Mouse (Mus musculus): ENCODE measurements around the gene Cdc37. TPM values are rescaled to one million over a fixed set of nuclear protein-coding genes. Genes with fewer than 3 reads are reported as not detected.
A peak's percentile ranks its signal among the peaks of the same experiment; 100 is the strongest.

Gene Cdc37
- polyA plus RNA-seq, 1 experiment from 2014 or later: 190 TPM

- peaks cover 19% of the 10 kb centered on the region for H3K4me1 ChIP-seq (ENCODE audit: control insufficient read depth, insufficient read depth, low read length)
- H3K9ac ChIP-seq (replicated peaks; ENCODE audit: low read depth, low read length): no peak overlapping the region
- no peak overlapping the region for H3K4me3 ChIP-seq (ENCODE audit: low read depth, low read length)
- H3K27me3 ChIP-seq (ENCODE audit: control insufficient read depth, insufficient read depth, low read length): no peaks in the 10 kb centered on the region
- 52% methylated on average over 10 of the region's 10 CpGs for WGBS
- ATAC-seq (ENCODE audit: low read depth): no peak
- no peaks in the 10 kb centered on the region for H3K9me3 ChIP-seq (ENCODE audit: control insufficient read depth, low read length)
- H3K27ac ChIP-seq (ENCODE audit: low read depth, low read length): no peak overlapping the region; the same call in 1 of the 2 replicates
- H3K36me3 ChIP-seq (ENCODE audit: control insufficient read depth, insufficient read depth, low read length): peaks cover 26% of the 10 kb centered on the region
- H3K4me2 ChIP-seq (ENCODE audit: low read depth, low read length): no peak overlapping the region
Observed at GRCm38 (mm10) chr9:21146722-21147121, 3.1 kb downstream of the Cdc37 start.

GRCm38 (mm10) chr9:21145431-21145830, 4.4 kb downstream of the Cdc37 start:
- peaks cover 38% of the 10 kb centered on the region for H3K36me3 ChIP-seq (ENCODE audit: control insufficient read depth, insufficient read depth, low read length)
- H3K4me1 ChIP-seq (ENCODE audit: control insufficient read depth, insufficient read depth, low read length): peaks cover 19% of the 10 kb centered on the region
- H3K9ac ChIP-seq (replicated peaks; ENCODE audit: low read depth, low read length): no peak overlapping the region
- no peak overlapping the region for H3K4me2 ChIP-seq (ENCODE audit: low read depth, low read length)
- ATAC-seq (ENCODE audit: low read depth): no peak
- H3K27me3 ChIP-seq (ENCODE audit: control insufficient read depth, insufficient read depth, low read length): no peaks in the 10 kb centered on the region
- WGBS: 95% methylated on average over 4 of the region's 4 CpGs
- no peak overlapping the region for H3K4me3 ChIP-seq (ENCODE audit: low read depth, low read length)
- H3K9me3 ChIP-seq (ENCODE audit: control insufficient read depth, low read length): no peaks in the 10 kb centered on the region
- no peak overlapping the region for H3K27ac ChIP-seq (ENCODE audit: low read depth, low read length)

- peaks cover 19% of the 10 kb centered on the region for H3K4me1 ChIP-seq (ENCODE audit: control insufficient read depth, insufficient read depth, low read length)
- ATAC-seq (ENCODE audit: low read depth): no peak
- 92% methylated on average over 3 of the region's 3 CpGs for WGBS
- H3K9ac ChIP-seq (replicated peaks; ENCODE audit: low read depth, low read length): no peak overlapping the region
- H3K4me2 ChIP-seq (ENCODE audit: low read depth, low read length): no peak overlapping the region
- no peak overlapping the region for H3K27ac ChIP-seq (ENCODE audit: low read depth, low read length)
- H3K36me3 ChIP-seq (ENCODE audit: control insufficient read depth, insufficient read depth, low read length): peaks cover 48% of the 10 kb centered on the region
- H3K9me3 ChIP-seq (ENCODE audit: control insufficient read depth, low read length): no peaks in the 10 kb centered on the region
- no peak overlapping the region for H3K4me3 ChIP-seq (ENCODE audit: low read depth, low read length)
- no peaks in the 10 kb centered on the region for H3K27me3 ChIP-seq (ENCODE audit: control insufficient read depth, insufficient read depth, low read length)
Observed at GRCm38 (mm10) chr9:21144361-21144760, 5.4 kb downstream of the Cdc37 start.

GRCm38 (mm10) chr9:21141922-21142321, 7.9 kb downstream of the Cdc37 start:
- H3K36me3 ChIP-seq (ENCODE audit: control insufficient read depth, insufficient read depth, low read length): peaks cover 56% of the 10 kb centered on the region
- H3K27ac ChIP-seq (ENCODE audit: low read depth, low read length): no peak overlapping the region
- 94% methylated on average over 14 of the region's 14 CpGs for WGBS

GRCm38 (mm10) chr9:21138386-21138785, 11.4 kb downstream of the Cdc37 start:
- 84% methylated on average over 4 of the region's 4 CpGs for WGBS
- no peaks in the 10 kb centered on the region for H3K9me3 ChIP-seq (ENCODE audit: control insufficient read depth, low read length)
- no peak for ATAC-seq (ENCODE audit: low read depth)
- no peak overlapping the region for H3K4me3 ChIP-seq (ENCODE audit: low read depth, low read length)
- no peak overlapping the region for H3K4me2 ChIP-seq (ENCODE audit: low read depth, low read length)
- H3K4me1 ChIP-seq (ENCODE audit: control insufficient read depth, insufficient read depth, low read length): no peaks in the 10 kb centered on the region
- no peak overlapping the region for H3K9ac ChIP-seq (replicated peaks; ENCODE audit: low read depth, low read length)
- H3K27me3 ChIP-seq (ENCODE audit: control insufficient read depth, insufficient read depth, low read length): no peaks in the 10 kb centered on the region
- peaks cover 44% of the 10 kb centered on the region for H3K36me3 ChIP-seq (ENCODE audit: control insufficient read depth, insufficient read depth, low read length)
- H3K27ac ChIP-seq (ENCODE audit: low read depth, low read length): no peak overlapping the region

More at GRCm38 (mm10) chr9:21141922-21142321, 7.9 kb downstream of the Cdc37 start:
- no peak for ATAC-seq (ENCODE audit: low read depth)
- no peaks in the 10 kb centered on the region for H3K27me3 ChIP-seq (ENCODE audit: control insufficient read depth, insufficient read depth, low read length)
- peaks cover 1% of the 10 kb centered on the region; the same call in 1 of the 2 replicates for H3K4me1 ChIP-seq (ENCODE audit: control insufficient read depth, insufficient read depth, low read length)
- no peak overlapping the region for H3K4me3 ChIP-seq (ENCODE audit: low read depth, low read length)
- no peak overlapping the region for H3K4me2 ChIP-seq (ENCODE audit: low read depth, low read length)
- no peaks in the 10 kb centered on the region for H3K9me3 ChIP-seq (ENCODE audit: control insufficient read depth, low read length)
- H3K9ac ChIP-seq (replicated peaks; ENCODE audit: low read depth, low read length): no peak overlapping the region

GRCm38 (mm10) chr9:21137229-21137628, 12.6 kb downstream of the Cdc37 start:
- H3K36me3 ChIP-seq (ENCODE audit: control insufficient read depth, insufficient read depth, low read length): peaks cover 34% of the 10 kb centered on the region
- no peak overlapping the region for H3K4me3 ChIP-seq (ENCODE audit: low read depth, low read length)
- ATAC-seq (ENCODE audit: low read depth): 0 out of 2 replicates have a peak, but pooled peaks have one; percentile 28
- H3K27me3 ChIP-seq (ENCODE audit: control insufficient read depth, insufficient read depth, low read length): no peaks in the 10 kb centered on the region
- H3K9me3 ChIP-seq (ENCODE audit: control insufficient read depth, low read length): no peaks in the 10 kb centered on the region
- H3K9ac ChIP-seq (replicated peaks; ENCODE audit: low read depth, low read length): no peak overlapping the region
- H3K4me2 ChIP-seq (ENCODE audit: low read depth, low read length): no peak overlapping the region
- H3K27ac ChIP-seq (ENCODE audit: low read depth, low read length): no peak overlapping the region
- 54% methylated on average over 3 of the region's 3 CpGs for WGBS
- H3K4me1 ChIP-seq (ENCODE audit: control insufficient read depth, insufficient read depth, low read length): no peaks in the 10 kb centered on the region

- WGBS: 80% methylated on average over 6 of the region's 6 CpGs
Observed at GRCm38 (mm10) chr9:21136401-21136800, 13.4 kb downstream of the Cdc37 start.

GRCm38 (mm10) chr9:21135941-21136381, 13.8 kb downstream of the Cdc37 start:
- no peak for ATAC-seq (ENCODE audit: low read depth)
- Histone ChIP-seq H3K9me3 (ENCODE audit: control insufficient read depth, low read length) (no peaks in the 10 kb centered on the region), H3K27me3 (ENCODE audit: control insufficient read depth, insufficient read depth, low read length) (no peaks in the 10 kb centered on the region), H3K4me1 (ENCODE audit: control insufficient read depth, insufficient read depth, low read length) (no peaks in the 10 kb centered on the region), H3K9ac (replicated peaks; ENCODE audit: low read depth, low read length) (no peak overlapping the region), H3K4me2 (ENCODE audit: low read depth, low read length) (no peak overlapping the region), H3K36me3 (ENCODE audit: control insufficient read depth, insufficient read depth, low read length) (peaks cover 24% of the 10 kb centered on the region), H3K27ac (ENCODE audit: low read depth, low read length) (no peak overlapping the region), H3K4me3 (ENCODE audit: low read depth, low read length) (no peak overlapping the region)
- WGBS: 75% methylated on average over 1 of the region's 1 CpGs

More at GRCm38 (mm10) chr9:21136401-21136800, 13.4 kb downstream of the Cdc37 start:
- peaks cover 27% of the 10 kb centered on the region for H3K36me3 ChIP-seq (ENCODE audit: control insufficient read depth, insufficient read depth, low read length)
- H3K27ac ChIP-seq (ENCODE audit: low read depth, low read length): no peak overlapping the region
- no peak for ATAC-seq (ENCODE audit: low read depth)
- H3K4me2 ChIP-seq (ENCODE audit: low read depth, low read length): no peak overlapping the region
- H3K4me1 ChIP-seq (ENCODE audit: control insufficient read depth, insufficient read depth, low read length): no peaks in the 10 kb centered on the region
- no peaks in the 10 kb centered on the region for H3K27me3 ChIP-seq (ENCODE audit: control insufficient read depth, insufficient read depth, low read length)
- no peak overlapping the region for H3K4me3 ChIP-seq (ENCODE audit: low read depth, low read length)
- H3K9ac ChIP-seq (replicated peaks; ENCODE audit: low read depth, low read length): no peak overlapping the region
- no peaks in the 10 kb centered on the region for H3K9me3 ChIP-seq (ENCODE audit: control insufficient read depth, low read length)

GRCm38 (mm10) chr9:21135329-21135890, 14.4 kb downstream of the Cdc37 start:
- H3K9me3 ChIP-seq (ENCODE audit: control insufficient read depth, low read length): no peaks in the 10 kb centered on the region
- no peak overlapping the region for H3K9ac ChIP-seq (replicated peaks; ENCODE audit: low read depth, low read length)
- H3K4me1 ChIP-seq (ENCODE audit: control insufficient read depth, insufficient read depth, low read length): peaks cover 4% of the 10 kb centered on the region
- no peaks in the 10 kb centered on the region for H3K27me3 ChIP-seq (ENCODE audit: control insufficient read depth, insufficient read depth, low read length)
- WGBS: 83% methylated on average over 4 of the region's 4 CpGs
- peaks cover 18% of the 10 kb centered on the region for H3K36me3 ChIP-seq (ENCODE audit: control insufficient read depth, insufficient read depth, low read length)
- H3K4me2 ChIP-seq (ENCODE audit: low read depth, low read length): no peak overlapping the region
- ATAC-seq (ENCODE audit: low read depth): no peak
- no peak overlapping the region for H3K4me3 ChIP-seq (ENCODE audit: low read depth, low read length)
- no peak overlapping the region for H3K27ac ChIP-seq (ENCODE audit: low read depth, low read length)

Measured in neural tube, embryonic 14.5 days (tissue).